ENCODE assay signal across 8 mouse cellular contexts in the genomic region with DNA sequence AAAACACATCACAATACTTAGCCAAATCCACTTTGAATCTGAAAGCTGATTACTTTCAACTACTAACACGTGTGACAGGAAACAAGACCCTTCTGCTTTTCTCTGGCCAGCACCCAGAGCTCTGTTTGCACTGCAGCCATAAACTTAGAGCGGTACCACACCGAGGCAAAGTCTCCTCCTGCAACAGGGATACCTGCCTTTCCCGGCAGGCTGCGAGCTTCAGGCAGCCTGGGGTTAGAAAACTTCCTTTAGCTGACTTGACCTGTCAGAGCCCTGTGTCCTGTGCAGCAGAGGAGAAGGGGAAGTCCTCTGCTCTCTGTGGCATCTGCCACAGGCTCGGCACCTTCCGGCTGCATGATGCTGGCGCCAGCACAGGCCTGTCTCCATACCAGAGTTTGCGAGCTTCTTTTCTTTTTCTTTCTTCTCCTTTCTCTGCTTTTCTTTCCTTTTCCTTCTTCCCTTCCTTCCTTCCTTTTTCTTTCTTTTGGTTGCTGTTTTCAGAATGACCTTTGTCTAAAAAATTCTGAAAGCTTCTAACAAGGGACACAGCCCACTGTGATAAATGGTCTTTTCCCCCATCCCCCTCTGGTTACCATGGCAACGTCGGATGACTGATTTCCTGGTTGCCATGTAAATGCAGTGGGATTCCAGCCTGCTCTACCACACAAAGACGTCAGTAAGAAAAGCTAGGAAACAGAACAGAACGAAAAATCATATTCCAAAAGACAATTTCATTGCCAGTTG. TPM values are rescaled to one million over a fixed set of nuclear protein-coding genes. Genes with fewer than 3 reads are reported as not detected.
DNase-seq lines count a peak whose midpoint lies in the region; ATAC-seq and TF ChIP-seq lines count a peak whose summit lies in the region.

No protein-coding gene starts in this region.

- no peak overlapping the region for H3K4me3 ChIP-seq in intestine, postnatal 0 days (ENCODE audit: low read depth, low read length)
- H3K4me3 ChIP-seq in limb, embryonic 10.5 days, result peak overlapping the region; percentile 50
- peak overlapping the region; percentile 24 for H3K4me3 ChIP-seq in midbrain, embryonic 11.5 days (ENCODE audit: low read depth, low read length)
- peak overlapping the region; percentile 29; the same call in 1 of the 2 replicates for H3K4me3 ChIP-seq in spleen, adult 2 months (ENCODE audit: extremely low read depth, insufficient read depth, insufficient read length)

- peak; percentile 22; the same call in 1 of the 2 replicates for ATAC-seq in intestine, postnatal 0 days
- peak; percentile 91 for ATAC-seq in midbrain, embryonic 11.5 days (ENCODE audit: low FRiP score)

- H3K9ac ChIP-seq in intestine, postnatal 0 days (ENCODE audit: low read depth, low read length), result no peak overlapping the region
- peak overlapping the region; percentile 73 for H3K9ac ChIP-seq in midbrain, embryonic 11.5 days (ENCODE audit: low read length)

- no peak for TF ChIP-seq CTCF in intestine, postnatal 0 days (IDR thresholded peaks at IDR 0.05; ENCODE audit: low read depth)
- no peak for TF ChIP-seq CTCF in spleen, adult 2 months (IDR thresholded peaks at IDR 0.05; ENCODE audit: extremely low read depth, insufficient read depth, insufficient read length, insufficient replicate concordance)

- peak overlapping the region; percentile 52 for H3K4me2 ChIP-seq in intestine, postnatal 0 days (replicated peaks; ENCODE audit: low read depth)
- H3K4me2 ChIP-seq in midbrain, embryonic 11.5 days, result peak overlapping the region; percentile 45

- no peaks in the 10 kb centered on the region for H3K36me3 ChIP-seq in intestine, postnatal 0 days (ENCODE audit: control insufficient read depth, insufficient read depth)
- no peaks in the 10 kb centered on the region for H3K36me3 ChIP-seq in limb, embryonic 10.5 days
- no peaks in the 10 kb centered on the region for H3K36me3 ChIP-seq in midbrain, embryonic 11.5 days (ENCODE audit: control insufficient read depth, insufficient read depth, low read length)
- H3K36me3 ChIP-seq in spleen, adult 2 months (ENCODE audit: control insufficient read depth, insufficient read depth, low read length), result no peaks in the 10 kb centered on the region

- no peaks in the 10 kb centered on the region for H3K27me3 ChIP-seq in intestine, postnatal 0 days (replicated peaks; ENCODE audit: control insufficient read depth, insufficient read depth, low read length)
- no peaks in the 10 kb centered on the region for H3K27me3 ChIP-seq in limb, embryonic 10.5 days (ENCODE audit: low read depth, poor library complexity, severe bottlenecking)
- no peaks in the 10 kb centered on the region for H3K27me3 ChIP-seq in midbrain, embryonic 11.5 days (ENCODE audit: control insufficient read depth, insufficient read depth, low read length)
- no peaks in the 10 kb centered on the region for H3K27me3 ChIP-seq in spleen, adult 2 months (ENCODE audit: control insufficient read depth, insufficient read depth, low read length)

- no peak for TF ChIP-seq POLR2A in spleen, adult 2 months (IDR thresholded peaks at IDR 0.05; ENCODE audit: low read depth, low read length)

- H3K9me3 ChIP-seq in intestine, postnatal 0 days (ENCODE audit: control insufficient read depth), result no peaks in the 10 kb centered on the region
- H3K9me3 ChIP-seq in limb, embryonic 10.5 days (replicated peaks), result no peaks in the 10 kb centered on the region
- H3K9me3 ChIP-seq in midbrain, embryonic 11.5 days (ENCODE audit: control insufficient read depth, low read length), result no peaks in the 10 kb centered on the region

- H3K27ac ChIP-seq in intestine, postnatal 0 days (ENCODE audit: low read depth, low read length), result peak overlapping the region; percentile 4
- H3K27ac ChIP-seq in limb, embryonic 10.5 days, result peak overlapping the region; percentile 98
- H3K27ac ChIP-seq in midbrain, embryonic 11.5 days (ENCODE audit: low read depth, low read length), result peak overlapping the region; percentile 99
- H3K27ac ChIP-seq in spleen, adult 2 months (ENCODE audit: insufficient read depth, low read length), result peak overlapping the region; percentile 92

- peaks cover 15% of the 10 kb centered on the region; the same call in 1 of the 2 replicates for H3K4me1 ChIP-seq in intestine, postnatal 0 days (replicated peaks; ENCODE audit: control insufficient read depth, insufficient read depth, low read length)
- peaks cover 41% of the 10 kb centered on the region for H3K4me1 ChIP-seq in limb, embryonic 10.5 days
- H3K4me1 ChIP-seq in midbrain, embryonic 11.5 days (ENCODE audit: control insufficient read depth, insufficient read depth, low read length), result peaks cover 32% of the 10 kb centered on the region
- H3K4me1 ChIP-seq in spleen, adult 2 months (ENCODE audit: control insufficient read depth, insufficient read depth, insufficient read length), result peaks cover 13% of the 10 kb centered on the region

- peak; percentile 16 for DNase-seq in ovary, adult 18-20 months (ENCODE audit: low spot score)
- DNase-seq in ovary, postnatal 14 days (ENCODE audit: low spot score), result no peak
- DNase-seq in embryo, embryonic 11.5 days (ENCODE audit: low read depth, low spot score), result peak; percentile 92
- peak; percentile 63 to 77 for DNase-seq in heart, adult 18-20 months
- DNase-seq in limb, embryonic 10.5 days (ENCODE audit: low spot score), result peak; percentile 93
- peak; percentile 99 for DNase-seq in midbrain, embryonic 11.5 days (ENCODE audit: low spot score, missing footprints)
- DNase-seq in spleen, adult 2 months (ENCODE audit: low read depth in 1 of 2, low spot score in 2 of 2), result peak in 1 of 2 experiments; percentile 67

- WGBS in intestine, postnatal 0 days, result 2% methylated on average over 13 of the region's 13 CpGs
- WGBS in limb, embryonic 10.5 days, result 1% methylated on average over 13 of the region's 13 CpGs
- 2% methylated on average over 13 of the region's 13 CpGs for WGBS in midbrain, embryonic 11.5 days
- 2% methylated on average over 13 of the region's 13 CpGs for WGBS in spleen, adult 2 months

RNA-seq across cellular contexts. Expression of gene Gng2, which starts 9.4 kb away (rescaled TPM):
- 10 to 100 TPM; 11.1 to 12.6 TPM for total RNA-seq in heart, adult 18-20 months (2021)
- polyA plus RNA-seq in intestine, postnatal 0 days (2015; fragmentation: Nextera tagmentation; extraction: Ambion mirVana), result 22.2 and 22.6 TPM in 2 replicates
- polyA plus RNA-seq in limb, embryonic 10.5 days (2016; fragmentation: Nextera tagmentation; extraction: Ambion mirVana), result 63.9 and 72.1 TPM in 2 replicates
- polyA plus RNA-seq in midbrain, embryonic 11.5 days (2014; fragmentation: Nextera tagmentation; extraction: Ambion mirVana), result 134 and 152 TPM in 2 replicates
- polyA plus RNA-seq in spleen, adult 2 months (2012; rRNA removed), result 25.1 and 34.7 TPM in 2 replicates

Comparison
In these comparisons a context has a peak if more than half of its experiments do, and no peak if none do; other contexts are left out.
1. H3K27ac ChIP-seq: peak in every context shown above with its lines; median percentile 99 in midbrain, embryonic 11.5 days; 98 in limb, embryonic 10.5 days; 92 in spleen, adult 2 months; 4 in intestine, postnatal 0 days.